Mouse (Mus musculus) liver, embryonic 14.5 days (tissue): ENCODE results near the gene Trp53rka. TPM values are rescaled to one million over a fixed set of nuclear protein-coding genes. Genes with fewer than 3 reads are reported as not detected.

Experiments used
- ATAC-seq: fragments of 200-750 bp; cut with Nextera tagmentation; 2 replicates; pipeline ENCODE4 v1.8.0; 2017; ENCODE audit warnings: moderate number of reproducible peaks, mild to moderate bottlenecking, moderate library complexity; ENCODE audit not compliant: insufficient read depth
- DNase-seq, 3 experiments: peaks; one replicate each; pipeline ENCODE4 v3.0.0-alpha.2; 2012 to 2013; ENCODE audit warnings: low read depth in 3 of 3, low spot score in 3 of 3
- H3K27ac ChIP-seq: fragments of 300-500 bp; sonication (generic); 2 replicates; pipeline ENCODE4 v1.5.1; 2014; ENCODE audit warnings: moderate library complexity, mild to moderate bottlenecking, control low read depth, inconsistent platforms
- H3K27me3 ChIP-seq: fragments of 300-500 bp; sonication (generic); 2 replicates; pipeline ENCODE4 v1.6.1; 2014; ENCODE audit warnings: mild to moderate bottlenecking, low read length, moderate library complexity; ENCODE audit not compliant: control insufficient read depth, insufficient read depth
- H3K36me3 ChIP-seq: fragments of 300-500 bp; sonication (generic); replicated peaks from 2 replicates; pipeline ENCODE4 v1.6.1; 2014; ENCODE audit warnings: low read depth; ENCODE audit not compliant: control insufficient read depth, insufficient read depth
- H3K4me1 ChIP-seq, 2 experiments: fragments of 200-500 bp in 1 of 2; fragments of 300-500 bp in 1 of 2; sonication (generic) in 1 of 2; replicated peaks; 2 replicates each; pipeline ENCODE4 v1.6.1; 2012 to 2014; ENCODE audit warnings: antibody characterized with exemption in 1 of 2, inconsistent platforms in 1 of 2, low read length in 1 of 2; ENCODE audit not compliant: control insufficient read depth in 2 of 2, insufficient read depth in 2 of 2
- H3K4me2 ChIP-seq: fragments of 300-500 bp; sonication (generic); 2 replicates; pipeline ENCODE4 v1.6.1; 2014; ENCODE audit warnings: low read depth, mild to moderate bottlenecking, control low read depth, moderate library complexity
- H3K4me3 ChIP-seq, 2 experiments: fragments of 200-500 bp in 1 of 2; fragments of 300-500 bp in 1 of 2; sonication (generic) in 1 of 2; 2 replicates each; pipeline ENCODE4 v1.5.1; 2012 to 2014; ENCODE audit warnings: low read depth in 2 of 2, low read length in 2 of 2, mild to moderate bottlenecking in 2 of 2, control low read depth in 1 of 2, inconsistent platforms in 1 of 2, moderate library complexity in 1 of 2; ENCODE audit not compliant: insufficient read depth in 1 of 2
- H3K9ac ChIP-seq: fragments of 300-500 bp; sonication (generic); replicated peaks from 2 replicates; pipeline ENCODE4 v1.6.1; 2014; ENCODE audit warnings: mild to moderate bottlenecking, control low read depth, moderate library complexity
- H3K9me3 ChIP-seq: fragments of 300-500 bp; sonication (generic); 2 replicates; pipeline ENCODE4 v1.6.1; 2016; ENCODE audit warnings: low read length, mixed read lengths; ENCODE audit not compliant: control insufficient read depth
- CTCF ChIP-seq: IDR thresholded peaks from 2 replicates; pipeline ENCODE4 v1.5.1; 2016; ENCODE audit warnings: antibody characterized with exemption, low read depth, control low read depth
- EP300 ChIP-seq: IDR thresholded peaks from 2 replicates; pipeline ENCODE4 v1.6.1; 2016; ENCODE audit warnings: antibody characterized with exemption, low read depth
- WGBS: fragments of 180-500 bp; shearing (Covaris S2); extraction: QIAGEN DNeasy Blood & Tissue Kit; methylation state at CpG from one replicate; pipeline ENCODE4 v1.1.7; 2014; ENCODE audit not compliant: insufficient replicate concordance; 5-methylcytosine and 5-hydroxymethylcytosine counted together
- polyA plus RNA-seq, 2 experiments: library from polyadenylated mRNA; depleted of rRNA in 1 of 2; stranded (reverse) in 1 of 2; unstranded in 1 of 2; fragments of >200 nt; fragmentation: Nextera tagmentation in 1 of 2; extraction: Ambion mirVana in 1 of 2; gene quantifications; 2 replicates each; pipeline versions ENCODE4 v1.2.1 to v1.2.3; 2012 to 2014

Trp53rka gene
- polyA plus RNA-seq, 2 experiments, result 7.4 to 8.8 TPM

DNA sequence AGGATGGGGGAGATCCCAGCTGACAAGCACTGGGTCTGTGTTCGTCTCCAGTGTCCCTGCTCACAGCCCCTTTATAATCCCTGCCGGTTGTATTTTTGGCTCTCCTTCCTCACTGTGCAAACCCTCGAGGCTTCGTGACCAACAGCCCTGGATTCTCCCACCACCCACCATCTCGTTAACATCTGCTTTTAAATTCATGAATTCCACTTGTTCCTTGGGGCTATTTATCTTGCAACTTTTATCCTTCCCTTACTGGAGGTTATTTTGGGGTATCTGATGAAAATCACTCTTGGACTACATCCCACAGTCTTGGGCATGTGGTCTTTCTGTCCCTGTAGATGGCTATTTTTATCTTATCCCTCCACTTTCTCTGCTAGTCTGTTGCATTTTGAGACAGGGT, 17.3 kb upstream of the Trp53rka start:
- Histone ChIP-seq H3K9ac (no peak overlapping the region), H3K27ac (no peak overlapping the region), H3K4me1 (no peaks in the 10 kb centered on the region), H3K4me2 (no peak overlapping the region), H3K4me3 (no peak overlapping the region), H3K27me3 (no peaks in the 10 kb centered on the region), H3K36me3 (no peaks in the 10 kb centered on the region), H3K9me3 (no peaks in the 10 kb centered on the region)
- DNase-seq, result no peak
- ATAC-seq, result no peak
- TF ChIP-seq CTCF, result no peak
- no peak for TF ChIP-seq EP300
- WGBS, result 55% methylated on average over 5 of the region's 5 CpGs

DNA sequence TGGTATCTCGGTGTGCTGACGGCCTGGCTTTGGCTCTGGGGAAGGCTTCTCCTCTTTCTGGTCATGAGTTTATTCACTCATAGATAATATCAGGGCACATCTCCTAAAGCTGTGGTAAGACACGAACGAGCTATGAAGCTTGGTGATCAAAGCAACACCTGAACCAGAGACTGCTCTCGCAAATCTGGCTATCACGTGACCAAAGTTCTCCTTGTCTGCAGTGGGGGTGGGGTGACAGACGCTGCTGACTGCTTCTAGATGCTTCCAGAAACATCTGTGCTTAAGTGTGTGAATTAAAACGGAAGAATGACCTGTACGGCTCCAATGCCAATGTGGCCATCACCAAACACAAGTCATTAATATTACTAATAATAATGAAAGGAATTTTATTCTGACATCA, 16.6 kb upstream of the Trp53rka start:
- Histone ChIP-seq H3K4me3 (no peak overlapping the region), H3K27ac (no peak overlapping the region), H3K36me3 (no peaks in the 10 kb centered on the region), H3K9me3 (no peaks in the 10 kb centered on the region), H3K27me3 (no peaks in the 10 kb centered on the region; the same call in 1 of the 2 replicates), H3K4me1 (no peaks in the 10 kb centered on the region), H3K4me2 (no peak overlapping the region), H3K9ac (no peak overlapping the region)
- ATAC-seq (no peak), DNase-seq (no peak)
- WGBS, result 52% methylated on average over 9 of the region's 9 CpGs
- TF ChIP-seq EP300, result no peak
- no peak for TF ChIP-seq CTCF

DNA sequence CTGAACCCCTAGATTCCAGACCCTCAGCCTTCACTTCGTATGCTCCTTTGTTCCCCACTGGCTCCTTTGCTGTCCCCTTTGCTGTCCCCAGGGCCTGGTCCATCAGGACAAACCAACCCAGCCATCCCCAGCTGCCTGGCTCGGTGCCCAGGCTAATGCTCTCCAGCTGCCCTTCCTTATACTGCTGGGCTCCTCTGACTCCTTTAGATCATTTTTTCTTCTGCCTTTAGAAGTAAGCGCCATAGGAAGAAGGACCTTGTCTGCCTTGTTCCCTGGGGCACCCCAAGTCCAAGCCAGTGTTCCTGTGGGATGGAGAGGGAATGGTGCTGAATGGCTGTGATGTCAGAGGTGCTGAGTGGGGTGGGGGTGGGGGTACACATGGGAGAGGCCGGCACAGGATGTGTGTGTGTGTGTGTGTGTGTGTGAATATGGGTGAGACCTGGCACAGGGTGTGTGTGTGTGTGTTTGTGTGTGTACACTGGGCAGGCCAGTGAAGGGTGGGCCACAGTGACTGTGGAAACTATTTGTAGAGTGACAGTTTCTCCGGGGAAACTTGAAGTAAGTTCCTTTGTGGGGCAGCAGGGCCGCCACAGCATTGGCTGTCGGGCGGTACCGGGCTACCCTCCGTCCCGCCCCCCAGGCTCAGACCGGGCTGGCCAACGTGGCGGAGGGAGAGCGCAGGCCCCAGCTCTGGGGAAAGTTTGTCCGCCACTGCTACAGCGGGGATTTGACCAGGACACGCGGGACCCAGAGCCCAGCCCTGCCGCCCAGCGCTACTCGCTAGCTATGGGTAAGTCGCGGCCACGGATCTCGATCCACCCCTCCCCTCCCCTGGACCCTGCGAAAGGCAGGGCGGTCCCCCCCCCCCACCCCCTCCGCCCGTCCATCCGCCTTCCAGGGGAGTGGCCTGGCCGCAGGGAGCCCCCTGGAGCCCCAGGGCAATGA, 10.4 kb upstream of the Trp53rka start, which contains the start of gene Slc2a10:
Gene Slc2a10 (plus strand): TSS at position 529 of the 945 bp plus-strand sequence.
- H3K4me1 ChIP-seq, result no peaks in the 10 kb centered on the region
- DNase-seq (no peak), ATAC-seq (no peak)
- H3K4me3 ChIP-seq, result peak within 1 kb of the TSS; percentile 21 to 31; a peak in 3 of 4 replicates
- no peaks in the 10 kb centered on the region; the same call in 1 of the 2 replicates for H3K27me3 ChIP-seq
- WGBS, result 8% methylated on average over 31 of the region's 32 CpGs
- no peaks in the 10 kb centered on the region for H3K9me3 ChIP-seq
- no peak within 1 kb of the TSS for H3K9ac ChIP-seq
- no peaks in the 10 kb centered on the region for H3K36me3 ChIP-seq
- H3K4me2 ChIP-seq, result peak within 1 kb of the TSS; percentile 39
- no peak within 1 kb of the TSS for H3K27ac ChIP-seq
- TF ChIP-seq CTCF (no peak), EP300 (no peak)

DNA sequence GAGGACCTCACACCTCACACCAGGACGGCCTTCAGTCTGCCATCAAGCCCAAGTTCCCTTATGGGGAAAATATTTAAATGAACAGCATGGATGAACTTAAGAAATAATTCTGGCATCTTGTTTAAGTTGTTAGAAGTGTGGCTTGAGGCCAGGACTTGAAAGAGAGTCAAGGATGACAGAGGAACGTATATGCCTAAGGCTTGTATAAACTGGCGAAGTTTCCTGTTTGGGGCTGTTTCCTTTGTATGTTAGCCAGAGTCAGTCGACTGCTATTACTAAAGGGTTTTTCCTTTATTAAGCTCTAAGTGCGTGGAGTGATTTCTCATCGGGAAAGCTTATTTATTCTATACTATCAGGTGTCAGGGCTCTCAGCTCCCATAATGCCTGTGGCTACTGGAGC, 5.7 kb upstream of the Trp53rka start:
- no peaks in the 10 kb centered on the region for H3K36me3 ChIP-seq
- no peak overlapping the region for H3K9ac ChIP-seq
- H3K27ac ChIP-seq, result no peak overlapping the region
- H3K27me3 ChIP-seq, result no peaks in the 10 kb centered on the region; the same call in 1 of the 2 replicates
- no peaks in the 10 kb centered on the region for H3K9me3 ChIP-seq
- WGBS, result 47% methylated on average over 6 of the region's 6 CpGs
- no peak for DNase-seq
- H3K4me2 ChIP-seq, result no peak overlapping the region
- H3K4me1 ChIP-seq, result peaks cover 0 to under 1% of the 10 kb centered on the region in 2 experiments; a peak in 1 of 4 replicates
- no peak for TF ChIP-seq EP300
- TF ChIP-seq CTCF, result no peak
- no peak for ATAC-seq
- no peak overlapping the region for H3K4me3 ChIP-seq

DNA sequence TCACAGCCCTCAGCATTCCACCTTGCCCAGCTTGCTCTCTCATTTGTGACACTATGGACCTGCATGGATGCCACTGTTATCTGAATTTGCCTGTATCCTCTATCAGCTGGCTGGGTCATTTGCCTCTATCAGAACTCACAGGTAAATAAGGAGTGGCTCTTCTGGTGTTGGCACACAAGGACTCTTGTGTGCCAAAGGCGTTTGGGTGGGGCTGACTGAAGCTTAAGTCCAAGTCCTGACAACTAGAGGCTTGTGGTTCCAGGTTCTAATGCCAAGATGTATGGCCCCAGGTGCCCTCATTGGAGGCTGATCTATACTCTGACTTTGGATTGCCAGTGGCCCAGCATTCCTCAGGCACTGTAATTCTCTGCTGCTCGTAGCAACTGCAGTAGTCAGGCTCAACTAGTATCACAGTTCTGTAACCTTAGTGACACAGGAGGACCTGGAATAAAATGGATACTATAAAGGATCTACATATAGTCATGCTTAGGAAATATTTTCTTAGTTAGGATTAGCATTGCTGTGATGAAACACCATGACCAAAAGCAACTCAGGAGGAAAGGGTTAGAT, 4.7 kb upstream of the Trp53rka start:
- Histone ChIP-seq H3K4me1 (peaks cover 0 to 4% of the 10 kb centered on the region in 2 experiments; a peak in 2 of 4 replicates), H3K27ac (no peak overlapping the region), H3K4me2 (no peak overlapping the region), H3K36me3 (no peaks in the 10 kb centered on the region), H3K4me3 (no peak overlapping the region), H3K27me3 (no peaks in the 10 kb centered on the region), H3K9me3 (no peaks in the 10 kb centered on the region), H3K9ac (no peak overlapping the region)
- no peak for ATAC-seq
- WGBS, result 34% methylated on average over 2 of the region's 2 CpGs
- TF ChIP-seq CTCF, result no peak
- no peak for TF ChIP-seq EP300
- no peak for DNase-seq
